ENCODE assay signal across 9 mouse cellular contexts in genomic region chr11:51617693-51618092, GRCm38 (mm10). TPM values are rescaled to one million over a fixed set of nuclear protein-coding genes. Genes with fewer than 3 reads are reported as not detected.
A peak's percentile ranks its signal among the peaks of the same experiment; 100 is the strongest.
DNase-seq lines count a peak whose midpoint lies in the region; ATAC-seq and TF ChIP-seq lines count a peak whose summit lies in the region.
"Had no signal": no experiment of that assay in that cellular context is flagged by ENCODE, and none has a peak within 500 bp of the region (broad histone marks: within the 10 kb centered on the region; RNA-seq: fewer than 3 reads in every experiment).

No protein-coding gene starts in this region.

- H3K36me3 ChIP-seq in forebrain, embryonic 10.5 days (replicated peaks), result peaks cover 20% of the 10 kb centered on the region
- H3K36me3 ChIP-seq in forebrain, embryonic 12.5 days (replicated peaks), result peaks cover 14% of the 10 kb centered on the region
- no peaks in the 10 kb centered on the region; the same call in 1 of the 2 replicates for H3K36me3 ChIP-seq in embryonic facial prominence, embryonic 11.5 days (replicated peaks; ENCODE audit: control insufficient read depth, insufficient read depth, low read depth, low read length)

- H3K9ac ChIP-seq in forebrain, embryonic 12.5 days, result no peak overlapping the region
- no peak overlapping the region for H3K9ac ChIP-seq in embryonic facial prominence, embryonic 11.5 days (replicated peaks; ENCODE audit: low read length)
- H3K9ac ChIP-seq: hindbrain, embryonic 15.5 days had no signal

- H3K27me3 ChIP-seq in forebrain, embryonic 10.5 days (ENCODE audit: poor library complexity, severe bottlenecking), result no peaks in the 10 kb centered on the region
- peaks cover 7% of the 10 kb centered on the region; the same call in 1 of the 2 replicates for H3K27me3 ChIP-seq in forebrain, embryonic 12.5 days
- H3K27me3 ChIP-seq in embryonic facial prominence, embryonic 11.5 days (ENCODE audit: control insufficient read depth, insufficient read depth, low read length), result no peaks in the 10 kb centered on the region
- H3K27me3 ChIP-seq: hindbrain, embryonic 15.5 days had no signal

- H3K9me3 ChIP-seq in forebrain, embryonic 10.5 days, result no peaks in the 10 kb centered on the region
- H3K9me3 ChIP-seq in forebrain, embryonic 12.5 days, result no peaks in the 10 kb centered on the region
- no peaks in the 10 kb centered on the region for H3K9me3 ChIP-seq in embryonic facial prominence, embryonic 11.5 days (replicated peaks; ENCODE audit: control insufficient read depth, low read length)
- H3K9me3 ChIP-seq: hindbrain, embryonic 15.5 days had no signal

- H3K4me3 ChIP-seq in forebrain, embryonic 10.5 days, result no peak overlapping the region
- no peak overlapping the region for H3K4me3 ChIP-seq in forebrain, embryonic 12.5 days (replicated peaks)
- no peak overlapping the region for H3K4me3 ChIP-seq in embryonic facial prominence, embryonic 11.5 days (ENCODE audit: low read depth, low read length)
- H3K4me3 ChIP-seq in lung, adult 2 months (replicated peaks; ENCODE audit: extremely low read depth, low read depth, low read length), result no peak overlapping the region
- H3K4me3 ChIP-seq: hindbrain, embryonic 15.5 days had no signal

- DNase-seq in forebrain, embryonic 10.5 days (ENCODE audit: extremely low spot score, low spot score), result peak; percentile 53
- DNase-seq in 3T3-L1 (ENCODE audit: low read depth, low spot score), result peak; percentile 84
- DNase-seq in adrenal gland, postnatal 14 days, result peak; percentile 83
- DNase-seq in embryonic facial prominence, embryonic 11.5 days (ENCODE audit: low spot score), result peak; percentile 82
- peak; percentile 67 to 83 for DNase-seq in kidney, adult 8-10 months
- peak; percentile 55 for DNase-seq in lung, adult 2 months
- peak; percentile 48 for DNase-seq in skeletal muscle tissue, adult 2 months (ENCODE audit: low read depth, low spot score)

- H3K4me1 ChIP-seq in forebrain, embryonic 10.5 days, result peaks cover 40% of the 10 kb centered on the region
- peaks cover 27% of the 10 kb centered on the region for H3K4me1 ChIP-seq in forebrain, embryonic 12.5 days
- no peaks in the 10 kb centered on the region for H3K4me1 ChIP-seq in embryonic facial prominence, embryonic 11.5 days (ENCODE audit: control insufficient read depth, insufficient read depth, low read length)
- H3K4me1 ChIP-seq in lung, adult 2 months (ENCODE audit: control insufficient read depth, insufficient read depth, low read length), result peaks cover 18% of the 10 kb centered on the region

- TF ChIP-seq CTCF in lung, adult 2 months (IDR thresholded peaks at IDR 0.05; ENCODE audit: insufficient read depth, low read length), result peak; percentile 90

- 10% methylated on average over 4 of the region's 4 CpGs for WGBS in forebrain, embryonic 10.5 days
- WGBS in forebrain, embryonic 12.5 days, result 7% methylated on average over 4 of the region's 4 CpGs
- 8% methylated on average over 4 of the region's 4 CpGs for WGBS in embryonic facial prominence, embryonic 11.5 days
- WGBS in lung, adult 2 months, result under 1% methylated on average over 4 of the region's 4 CpGs

- TF ChIP-seq POLR2A in lung, adult 2 months (IDR thresholded peaks at IDR 0.05; ENCODE audit: borderline replicate concordance, extremely low read depth, low read depth, low read length), result no peak

- no peak overlapping the region for H3K4me2 ChIP-seq in forebrain, embryonic 12.5 days
- H3K4me2 ChIP-seq in embryonic facial prominence, embryonic 11.5 days (ENCODE audit: low read depth, low read length), result no peak overlapping the region
- H3K4me2 ChIP-seq: hindbrain, embryonic 15.5 days had no signal

- H3K27ac ChIP-seq in forebrain, embryonic 10.5 days, result no peak overlapping the region
- no peak overlapping the region for H3K27ac ChIP-seq in forebrain, embryonic 12.5 days
- H3K27ac ChIP-seq in embryonic facial prominence, embryonic 11.5 days (replicated peaks; ENCODE audit: low read depth, low read length), result no peak overlapping the region
- H3K27ac ChIP-seq: hindbrain, embryonic 15.5 days had no signal

- ATAC-seq in forebrain, embryonic 12.5 days (ENCODE audit: low FRiP score), result no peak
- ATAC-seq in embryonic facial prominence, embryonic 11.5 days (replicated peaks; ENCODE audit: insufficient number of reproducible peaks, low FRiP score, low TSS enrichment, low read depth), result no peak

RNA-seq across cellular contexts. Expression of gene Nhp2, which starts 1.8 kb away (rescaled TPM):
- 273 and 279 TPM in 2 replicates for polyA plus RNA-seq in forebrain, embryonic 10.5 days (2016; fragmentation: Nextera tagmentation; extraction: Ambion mirVana)
- 126 and 131 TPM in 2 replicates for polyA plus RNA-seq in forebrain, embryonic 12.5 days (2016; fragmentation: Nextera tagmentation; extraction: Ambion mirVana)
- 64.2 and 74.7 TPM in 2 replicates for total RNA-seq in adrenal gland, postnatal 14 days (2021)
- polyA plus RNA-seq in embryonic facial prominence, embryonic 11.5 days (2014; fragmentation: Nextera tagmentation; extraction: Ambion mirVana), result 169 and 174 TPM in 2 replicates
- polyA plus RNA-seq in lung, adult 2 months (2012; rRNA removed), result 22.6 and 33.3 TPM in 2 replicates

RNA-seq across cellular contexts. Expression of gene Hnrnpab, which starts 11.0 kb away (rescaled TPM):
- 597 and 634 TPM in 2 replicates for polyA plus RNA-seq in forebrain, embryonic 10.5 days (2016; fragmentation: Nextera tagmentation; extraction: Ambion mirVana)
- 853 and 874 TPM in 2 replicates for polyA plus RNA-seq in forebrain, embryonic 12.5 days (2016; fragmentation: Nextera tagmentation; extraction: Ambion mirVana)
- total RNA-seq in adrenal gland, postnatal 14 days (2021), result 354 and 356 TPM in 2 replicates
- 797 and 870 TPM in 2 replicates for polyA plus RNA-seq in embryonic facial prominence, embryonic 11.5 days (2014; fragmentation: Nextera tagmentation; extraction: Ambion mirVana)
- polyA plus RNA-seq in lung, adult 2 months (2012; rRNA removed), result 174 and 289 TPM in 2 replicates

RNA-seq across cellular contexts. Expression of gene Rmnd5b, which starts 18.0 kb away (rescaled TPM):
- polyA plus RNA-seq in forebrain, embryonic 10.5 days (2016; fragmentation: Nextera tagmentation; extraction: Ambion mirVana), result 37.2 and 39.1 TPM in 2 replicates
- polyA plus RNA-seq in forebrain, embryonic 12.5 days (2016; fragmentation: Nextera tagmentation; extraction: Ambion mirVana), result 43.4 and 44.7 TPM in 2 replicates
- total RNA-seq in adrenal gland, postnatal 14 days (2021), result 39.0 and 39.9 TPM in 2 replicates
- 36.0 and 39.0 TPM in 2 replicates for polyA plus RNA-seq in embryonic facial prominence, embryonic 11.5 days (2014; fragmentation: Nextera tagmentation; extraction: Ambion mirVana)
- 64.9 and 65.8 TPM in 2 replicates for polyA plus RNA-seq in lung, adult 2 months (2012; rRNA removed)

RNA-seq across cellular contexts. Expression of gene N4bp3, which starts 32.9 kb away (rescaled TPM):
- 19.4 and 21.1 TPM in 2 replicates for polyA plus RNA-seq in forebrain, embryonic 10.5 days (2016; fragmentation: Nextera tagmentation; extraction: Ambion mirVana)
- polyA plus RNA-seq in forebrain, embryonic 12.5 days (2016; fragmentation: Nextera tagmentation; extraction: Ambion mirVana), result 9.5 and 10.5 TPM in 2 replicates
- total RNA-seq in adrenal gland, postnatal 14 days (2021), result 16.2 and 18.8 TPM in 2 replicates
- 7.4 and 10.2 TPM in 2 replicates for polyA plus RNA-seq in embryonic facial prominence, embryonic 11.5 days (2014; fragmentation: Nextera tagmentation; extraction: Ambion mirVana)
- 43.7 and 45.9 TPM in 2 replicates for polyA plus RNA-seq in lung, adult 2 months (2012; rRNA removed)

RNA-seq across cellular contexts. Expression of gene D930048N14Rik, which starts 33.1 kb away (rescaled TPM):
- 1.6 and 2.0 TPM in 2 replicates for polyA plus RNA-seq in forebrain, embryonic 10.5 days (2016; fragmentation: Nextera tagmentation; extraction: Ambion mirVana)
- 0.66 and 0.91 TPM in 2 replicates for polyA plus RNA-seq in forebrain, embryonic 12.5 days (2016; fragmentation: Nextera tagmentation; extraction: Ambion mirVana)
- total RNA-seq in adrenal gland, postnatal 14 days (2021), result 1.9 and 2.7 TPM in 2 replicates
- 0.88 and 1.1 TPM in 2 replicates for polyA plus RNA-seq in embryonic facial prominence, embryonic 11.5 days (2014; fragmentation: Nextera tagmentation; extraction: Ambion mirVana)
- polyA plus RNA-seq in lung, adult 2 months (2012; rRNA removed), result 9.1 and 13.2 TPM in 2 replicates
